Mouse (Mus musculus) gastrocnemius, adult 8-10 months (tissue): ENCODE measurements around the gene Phlda3. TPM values are rescaled to one million over a fixed set of nuclear protein-coding genes. Genes with fewer than 3 reads are reported as not detected.

Experiments used
- total RNA-seq, 4 experiments: library from RNA; stranded (reverse); gene quantifications; 2 replicates each; pipeline ENCODE4 v1.2.4; 2022

Gene Phlda3
- total RNA-seq, 4 experiments from 2014 or later = 131 to 182 (median 168) TPM

Other genes starting within 250 kb of the Phlda3 start
- gene Nav1, start 158.8 kb upstream of the Phlda3 start, total RNA-seq = 1 to 10 TPM; 4.3 to 8.4 (median 6.8) TPM
- 10 to 100 TPM; 17.2 to 24.8 (median 23.2) TPM for gene Csrp1, start 46.1 kb upstream of the Phlda3 start, total RNA-seq
- 100 to 1,000 TPM; 238 to 314 (median 288) TPM for gene Tnni1, start 13.3 kb downstream of the Phlda3 start, total RNA-seq
- not detected for gene Lad1, start 52.5 kb downstream of the Phlda3 start, total RNA-seq
- gene Tnnt2, start 70.2 kb downstream of the Phlda3 start, total RNA-seq = 1 to 10 TPM; 4.0 to 5.8 (median 4.6) TPM
- under 1 TPM in 1 of 4 experiments, not detected in 3; 0.11 TPM for gene Pkp1, start 153.1 kb downstream of the Phlda3 start, total RNA-seq
- 10 to 100 TPM; 28.7 to 98.0 (median 63.2) TPM for gene Igfn1, start 240.2 kb downstream of the Phlda3 start, total RNA-seq
- 10 to 100 TPM in 1 of 4 experiments, 1 to 10 TPM in 3; 8.6 to 12.9 (median 9.6) TPM for gene Tmem9, start 242.0 kb downstream of the Phlda3 start, total RNA-seq